Mouse (Mus musculus): ENCODE data around the gene Nt5m.

- TF ChIP-seq USF1 (IDR thresholded peaks at IDR 0.05; ENCODE audit: low read depth, low read length) = no peak
- TF ChIP-seq GATA1 (IDR thresholded peaks at IDR 0.05; ENCODE audit: low read depth, low read length) = no peak
- TF ChIP-seq POLR2A (IDR thresholded peaks at IDR 0.05; ENCODE audit: control insufficient read depth in 1 of 2, insufficient read depth in 1 of 2, low read depth in 1 of 2, low read length in 2 of 2, poor library complexity in 1 of 2) = no peak
- no peak for TF ChIP-seq ZNF384 (IDR thresholded peaks at IDR 0.05; ENCODE audit: low read depth, low read length)
- TF ChIP-seq UBTF (IDR thresholded peaks at IDR 0.05; ENCODE audit: borderline replicate concordance, insufficient read depth, low read depth, low read length) = no peak
- no peak for TF ChIP-seq CTCF (IDR thresholded peaks at IDR 0.05 in 2 of 3, conservative IDR thresholded peaks at IDR 0.05 in 1 of 3; ENCODE audit: control insufficient read depth in 1 of 3, insufficient read depth in 1 of 3, low read depth in 2 of 3, low read length in 3 of 3, poor library complexity in 1 of 3, severe bottlenecking in 1 of 3)
- TF ChIP-seq ZKSCAN1 (IDR thresholded peaks at IDR 0.05; ENCODE audit: low read depth, low read length) = no peak
- no peak for TF ChIP-seq MXI1 (IDR thresholded peaks at IDR 0.05; ENCODE audit: low read depth, low read length)
- TF ChIP-seq RCOR1 (IDR thresholded peaks at IDR 0.05; ENCODE audit: low read depth, low read length) = no peak
- TF ChIP-seq CHD2 (IDR thresholded peaks at IDR 0.05; ENCODE audit: low read length) = no peak
- TF ChIP-seq TCF12 (IDR thresholded peaks at IDR 0.05; ENCODE audit: low read depth, low read length) = no peak
- no peak for TF ChIP-seq HCFC1 (IDR thresholded peaks at IDR 0.05; ENCODE audit: low read depth, low read length)
- no peak for TF ChIP-seq GABPA (IDR thresholded peaks at IDR 0.05; ENCODE audit: low read depth, low read length)
These were observed 61.7 kb downstream of the Nt5m start for GRCm38 (mm10) chr11:59900995-59901394.

Measured in MEL (cell line).